ENCODE assay signal across 9 mouse cellular contexts in genomic region chr19:58861174-58861760, GRCm38 (mm10).
DNase-seq lines count a peak whose midpoint lies in the region; ATAC-seq and TF ChIP-seq lines count a peak whose summit lies in the region.
"Had no signal": no experiment of that assay in that cellular context is flagged by ENCODE, and none has a peak within 500 bp of the region (broad histone marks: within the 10 kb centered on the region; RNA-seq: fewer than 3 reads in every experiment).

No protein-coding gene starts in this region.

- peak overlapping the region; percentile 61 for H3K27ac ChIP-seq in kidney, adult 2 months (ENCODE audit: insufficient read depth, low read depth, low read length)
- no peak overlapping the region for H3K27ac ChIP-seq in embryonic facial prominence, embryonic 12.5 days
- H3K27ac ChIP-seq in hindbrain, embryonic 15.5 days (replicated peaks): peak overlapping the region; percentile 80
- peak overlapping the region; percentile 70 for H3K27ac ChIP-seq in midbrain, embryonic 13.5 days

- TF ChIP-seq CTCF in kidney, adult 2 months (conservative IDR thresholded peaks at IDR 0.05; ENCODE audit: insufficient read depth, insufficient read length, low read depth, low read length): no peak

- peak; percentile 64 for DNase-seq in kidney, adult 2 months
- DNase-seq in kidney, postnatal 10 days: no peak
- no peak for DNase-seq in urinary bladder, postnatal 10 days (ENCODE audit: low spot score)
- no peak for DNase-seq in urinary bladder, adult 2 months (ENCODE audit: low spot score)
- no peak for DNase-seq in gastrocnemius, adult 8-10 months (ENCODE audit: low spot score in 2 of 2)

- H3K4me2 ChIP-seq in embryonic facial prominence, embryonic 12.5 days (replicated peaks): peak overlapping the region; percentile 94
- H3K4me2 ChIP-seq in hindbrain, embryonic 15.5 days: peak overlapping the region; percentile 87
- peak overlapping the region; percentile 69 for H3K4me2 ChIP-seq in midbrain, embryonic 13.5 days (replicated peaks)

- peaks cover 5% of the 10 kb centered on the region; the same call in 1 of the 2 replicates for H3K4me1 ChIP-seq in kidney, adult 2 months (ENCODE audit: control insufficient read depth, insufficient read depth, low read length)
- H3K4me1 ChIP-seq in embryonic facial prominence, embryonic 12.5 days: peaks cover 18% of the 10 kb centered on the region; the same call in 1 of the 2 replicates
- H3K4me1 ChIP-seq in hindbrain, embryonic 15.5 days (replicated peaks): peaks cover 29% of the 10 kb centered on the region
- H3K4me1 ChIP-seq in midbrain, embryonic 13.5 days (replicated peaks): peaks cover 32% of the 10 kb centered on the region

- H3K9me3 ChIP-seq in embryonic facial prominence, embryonic 12.5 days: 0 out of 2 replicates have a peak, but pooled peaks cover 4% of the 10 kb centered on the region
- no peaks in the 10 kb centered on the region for H3K9me3 ChIP-seq in hindbrain, embryonic 15.5 days
- no peaks in the 10 kb centered on the region for H3K9me3 ChIP-seq in midbrain, embryonic 13.5 days

- no peaks in the 10 kb centered on the region for H3K27me3 ChIP-seq in kidney, adult 2 months (replicated peaks; ENCODE audit: control insufficient read depth, insufficient read depth, low read length)
- H3K27me3 ChIP-seq in embryonic facial prominence, embryonic 12.5 days: peaks cover 11% of the 10 kb centered on the region
- no peaks in the 10 kb centered on the region for H3K27me3 ChIP-seq in hindbrain, embryonic 15.5 days
- H3K27me3 ChIP-seq in midbrain, embryonic 13.5 days: no peaks in the 10 kb centered on the region

- H3K4me3 ChIP-seq in kidney, adult 2 months (ENCODE audit: insufficient read depth, low read depth, low read length): peak overlapping the region; percentile 85
- H3K4me3 ChIP-seq in embryonic facial prominence, embryonic 12.5 days: peak overlapping the region; percentile 56
- peak overlapping the region; percentile 73 for H3K4me3 ChIP-seq in hindbrain, embryonic 15.5 days
- H3K4me3 ChIP-seq in midbrain, embryonic 13.5 days (replicated peaks): peak overlapping the region; percentile 56

- TF ChIP-seq POLR2A in kidney, adult 2 months (IDR thresholded peaks at IDR 0.05; ENCODE audit: low read depth, low read length): no peak

- H3K9ac ChIP-seq in embryonic facial prominence, embryonic 12.5 days: no peak overlapping the region
- H3K9ac ChIP-seq in hindbrain, embryonic 15.5 days: peak overlapping the region; percentile 70
- H3K9ac ChIP-seq in midbrain, embryonic 13.5 days (replicated peaks): peak overlapping the region; percentile 68; the same call in 1 of the 2 replicates

- no peaks in the 10 kb centered on the region for H3K36me3 ChIP-seq in kidney, adult 2 months (ENCODE audit: control insufficient read depth, insufficient read depth, low read length)
- H3K36me3 ChIP-seq in embryonic facial prominence, embryonic 12.5 days: no peaks in the 10 kb centered on the region
- H3K36me3 ChIP-seq in hindbrain, embryonic 15.5 days: no peaks in the 10 kb centered on the region
- no peaks in the 10 kb centered on the region for H3K36me3 ChIP-seq in midbrain, embryonic 13.5 days
- H3K36me3 ChIP-seq: G1E had no signal

- 10% methylated on average over 12 of the region's 12 CpGs for WGBS in kidney, adult 2 months
- WGBS in embryonic facial prominence, embryonic 12.5 days: 23% methylated on average over 12 of the region's 12 CpGs
- WGBS in hindbrain, embryonic 15.5 days: 17% methylated on average over 12 of the region's 12 CpGs
- 13% methylated on average over 12 of the region's 12 CpGs for WGBS in midbrain, embryonic 13.5 days

- ATAC-seq in embryonic facial prominence, embryonic 12.5 days (ENCODE audit: insufficient number of reproducible peaks, insufficient read depth, low FRiP score, low TSS enrichment): peak; percentile 58; the same call in 1 of the 2 replicates
- no peak for ATAC-seq in hindbrain, embryonic 15.5 days (ENCODE audit: low FRiP score, low read depth)
- peak; percentile 70 for ATAC-seq in midbrain, embryonic 13.5 days
